Mouse (Mus musculus): ENCODE measurements around the gene Gcn1l1. TPM values are rescaled to one million over a fixed set of nuclear protein-coding genes. Genes with fewer than 3 reads are reported as not detected.

The Gcn1l1 gene
- polyA plus RNA-seq, 1 experiment = 67.7 TPM

- H3K27ac ChIP-seq (ENCODE audit: control insufficient read depth, insufficient read depth, low read depth, low read length) = no peak overlapping the region; the same call in 1 of the 2 replicates
- TF ChIP-seq CTCF (IDR thresholded peaks at IDR 0.05; ENCODE audit: control insufficient read depth, insufficient read depth, insufficient replicate concordance, low read depth, low read length) (no peak), POLR2A (IDR thresholded peaks at IDR 0.05; ENCODE audit: control insufficient read depth, low read depth, low read length) (no peak)
- H3K4me3 ChIP-seq (ENCODE audit: control insufficient read depth, low read depth, low read length) = no peak overlapping the region
- peaks cover 7% of the 10 kb centered on the region for H3K4me1 ChIP-seq (ENCODE audit: control insufficient read depth, insufficient read depth, low read length)
- H3K36me3 ChIP-seq (ENCODE audit: control insufficient read depth, insufficient read depth, low read length) = no peaks in the 10 kb centered on the region
- H3K27me3 ChIP-seq (ENCODE audit: control insufficient read depth, insufficient read depth, low read length) = no peaks in the 10 kb centered on the region
Measured at GRCm38 (mm10) chr5:115534856-115535255, 30.2 kb upstream of the Gcn1l1 start.

GRCm38 (mm10) chr5:115535635-115536034 is 29.4 kb upstream of the Gcn1l1 start:
- Histone ChIP-seq H3K4me1 (ENCODE audit: control insufficient read depth, insufficient read depth, low read length) (peaks cover 7% of the 10 kb centered on the region), H3K36me3 (ENCODE audit: control insufficient read depth, insufficient read depth, low read length) (no peaks in the 10 kb centered on the region), H3K4me3 (ENCODE audit: control insufficient read depth, low read depth, low read length) (no peak overlapping the region), H3K27ac (ENCODE audit: control insufficient read depth, insufficient read depth, low read depth, low read length) (no peak overlapping the region), H3K27me3 (ENCODE audit: control insufficient read depth, insufficient read depth, low read length) (no peaks in the 10 kb centered on the region)
- TF ChIP-seq POLR2A (IDR thresholded peaks at IDR 0.05; ENCODE audit: control insufficient read depth, low read depth, low read length) = no peak
- no peak for TF ChIP-seq CTCF (IDR thresholded peaks at IDR 0.05; ENCODE audit: control insufficient read depth, insufficient read depth, insufficient replicate concordance, low read depth, low read length)

GRCm38 (mm10) chr5:115538017-115538692 is 26.9 kb upstream of the Gcn1l1 start:
- H3K36me3 ChIP-seq (ENCODE audit: control insufficient read depth, insufficient read depth, low read length) = no peaks in the 10 kb centered on the region
- no peak overlapping the region for H3K27ac ChIP-seq (ENCODE audit: control insufficient read depth, insufficient read depth, low read depth, low read length)
- no peaks in the 10 kb centered on the region for H3K27me3 ChIP-seq (ENCODE audit: control insufficient read depth, insufficient read depth, low read length)
- H3K4me1 ChIP-seq (ENCODE audit: control insufficient read depth, insufficient read depth, low read length) = peaks cover 6% of the 10 kb centered on the region
- H3K4me3 ChIP-seq (ENCODE audit: control insufficient read depth, low read depth, low read length) = no peak overlapping the region
- no peak for TF ChIP-seq POLR2A (IDR thresholded peaks at IDR 0.05; ENCODE audit: control insufficient read depth, low read depth, low read length)
- no peak for TF ChIP-seq CTCF (IDR thresholded peaks at IDR 0.05; ENCODE audit: control insufficient read depth, insufficient read depth, insufficient replicate concordance, low read depth, low read length)

GRCm38 (mm10) chr5:115538693-115539043 is 26.4 kb upstream of the Gcn1l1 start:
- no peak overlapping the region for H3K4me3 ChIP-seq (ENCODE audit: control insufficient read depth, low read depth, low read length)
- no peaks in the 10 kb centered on the region for H3K27me3 ChIP-seq (ENCODE audit: control insufficient read depth, insufficient read depth, low read length)
- no peak overlapping the region for H3K27ac ChIP-seq (ENCODE audit: control insufficient read depth, insufficient read depth, low read depth, low read length)
- H3K36me3 ChIP-seq (ENCODE audit: control insufficient read depth, insufficient read depth, low read length) = no peaks in the 10 kb centered on the region
- TF ChIP-seq CTCF (IDR thresholded peaks at IDR 0.05; ENCODE audit: control insufficient read depth, insufficient read depth, insufficient replicate concordance, low read depth, low read length) = peak; percentile 88; the same call in 1 of the 2 replicates
- no peak for TF ChIP-seq POLR2A (IDR thresholded peaks at IDR 0.05; ENCODE audit: control insufficient read depth, low read depth, low read length)
- H3K4me1 ChIP-seq (ENCODE audit: control insufficient read depth, insufficient read depth, low read length) = peaks cover 6% of the 10 kb centered on the region

DNA sequence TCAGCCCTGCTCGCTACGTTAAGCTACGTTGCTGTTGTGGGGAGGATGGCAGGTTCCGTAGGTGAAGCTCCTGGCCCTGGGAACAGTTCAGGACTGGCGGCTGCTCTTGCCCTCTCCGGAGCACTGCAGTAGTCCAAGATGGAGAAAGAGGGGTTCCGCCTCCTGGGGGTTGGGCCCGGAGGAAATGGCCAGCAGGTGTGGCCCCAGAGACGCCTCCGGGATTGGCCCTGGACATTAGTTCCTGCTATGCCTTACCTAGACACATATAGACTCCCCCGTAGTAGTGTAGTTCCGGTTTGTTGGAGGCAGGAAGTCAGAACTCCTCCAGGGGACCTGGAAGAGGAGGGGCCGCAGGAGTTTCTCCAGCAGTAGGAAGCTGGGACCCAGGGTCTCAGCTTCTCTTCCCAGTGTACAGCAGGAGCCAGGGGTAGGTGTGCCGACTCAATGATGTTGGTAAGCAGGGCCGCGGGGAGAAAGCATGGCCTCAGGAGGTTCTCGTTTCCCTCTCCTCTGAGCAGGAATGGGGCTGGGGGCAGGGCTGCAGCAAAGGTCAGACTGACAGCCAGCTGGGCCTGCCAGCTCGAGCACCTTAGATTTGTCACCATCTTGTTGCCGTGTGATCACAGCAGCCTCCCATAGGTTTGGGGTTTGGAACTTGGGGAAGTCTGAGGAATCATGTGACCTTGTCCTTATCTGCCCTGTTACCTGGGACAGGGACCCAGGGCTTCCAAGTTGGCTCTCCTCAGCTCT is 22.2 kb upstream of the Gcn1l1 start:
- peak overlapping the region; percentile 56; the same call in 1 of the 2 replicates for H3K27ac ChIP-seq (ENCODE audit: control insufficient read depth, insufficient read depth, low read depth, low read length)
- no peaks in the 10 kb centered on the region for H3K27me3 ChIP-seq (ENCODE audit: control insufficient read depth, insufficient read depth, low read length)
- peaks cover 4% of the 10 kb centered on the region for H3K4me1 ChIP-seq (ENCODE audit: control insufficient read depth, insufficient read depth, low read length)
- TF ChIP-seq POLR2A (IDR thresholded peaks at IDR 0.05; ENCODE audit: control insufficient read depth, low read depth, low read length) (no peak), CTCF (IDR thresholded peaks at IDR 0.05; ENCODE audit: control insufficient read depth, insufficient read depth, insufficient replicate concordance, low read depth, low read length) (no peak)
- H3K36me3 ChIP-seq (ENCODE audit: control insufficient read depth, insufficient read depth, low read length) = no peaks in the 10 kb centered on the region
- no peak overlapping the region for H3K4me3 ChIP-seq (ENCODE audit: control insufficient read depth, low read depth, low read length)

DNA sequence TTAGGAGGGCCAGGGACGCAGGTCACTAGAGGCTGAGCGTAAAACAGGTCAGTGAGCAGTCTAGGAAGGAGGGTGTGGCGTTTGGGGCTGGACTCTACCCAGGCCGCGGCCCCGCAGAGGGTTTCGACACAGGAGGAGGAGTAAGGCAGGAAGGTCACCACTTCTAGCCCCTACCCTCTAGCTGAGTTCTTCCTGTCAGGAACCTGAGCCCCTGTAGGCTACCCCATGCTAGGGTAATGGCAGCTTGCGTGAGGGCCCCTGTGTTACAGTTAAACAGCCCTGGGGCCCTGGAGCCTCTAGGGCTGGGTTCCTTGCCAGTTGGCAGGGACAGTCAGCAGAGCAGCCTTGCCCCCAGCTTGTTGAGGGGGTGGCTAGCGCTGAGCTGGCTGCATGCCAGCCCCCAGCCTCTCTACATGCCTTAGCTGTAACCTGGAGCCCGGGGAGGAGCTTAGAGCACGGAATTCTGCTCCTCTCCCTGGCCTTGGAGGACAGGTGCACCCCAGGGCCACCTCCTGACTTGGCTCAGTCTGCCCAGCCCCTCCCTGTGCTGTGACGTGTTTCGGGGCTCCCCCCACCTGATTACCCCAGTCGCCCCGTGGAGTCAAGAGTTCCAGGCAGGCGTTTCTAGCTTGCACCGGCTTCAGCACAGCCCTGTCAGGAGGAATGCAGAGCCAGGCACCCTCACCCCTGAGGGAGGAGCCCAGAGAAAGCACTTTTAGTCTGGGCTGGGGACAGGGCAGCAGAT is 21.4 kb upstream of the Gcn1l1 start:
- peaks cover 2% of the 10 kb centered on the region for H3K4me1 ChIP-seq (ENCODE audit: control insufficient read depth, insufficient read depth, low read length)
- H3K27ac ChIP-seq (ENCODE audit: control insufficient read depth, insufficient read depth, low read depth, low read length) = peak overlapping the region; percentile 39
- TF ChIP-seq POLR2A (IDR thresholded peaks at IDR 0.05; ENCODE audit: control insufficient read depth, low read depth, low read length) = no peak
- no peak for TF ChIP-seq CTCF (IDR thresholded peaks at IDR 0.05; ENCODE audit: control insufficient read depth, insufficient read depth, insufficient replicate concordance, low read depth, low read length)
- H3K4me3 ChIP-seq (ENCODE audit: control insufficient read depth, low read depth, low read length) = no peak overlapping the region
- H3K36me3 ChIP-seq (ENCODE audit: control insufficient read depth, insufficient read depth, low read length) = no peaks in the 10 kb centered on the region
- no peaks in the 10 kb centered on the region for H3K27me3 ChIP-seq (ENCODE audit: control insufficient read depth, insufficient read depth, low read length)

GRCm38 (mm10) chr5:115544655-115545185 is 20.3 kb upstream of the Gcn1l1 start:
- TF ChIP-seq POLR2A (IDR thresholded peaks at IDR 0.05; ENCODE audit: control insufficient read depth, low read depth, low read length) = no peak
- no peak for TF ChIP-seq CTCF (IDR thresholded peaks at IDR 0.05; ENCODE audit: control insufficient read depth, insufficient read depth, insufficient replicate concordance, low read depth, low read length)
- H3K36me3 ChIP-seq (ENCODE audit: control insufficient read depth, insufficient read depth, low read length) = no peaks in the 10 kb centered on the region
- H3K27ac ChIP-seq (ENCODE audit: control insufficient read depth, insufficient read depth, low read depth, low read length) = peak overlapping the region; percentile 39
- no peaks in the 10 kb centered on the region for H3K27me3 ChIP-seq (ENCODE audit: control insufficient read depth, insufficient read depth, low read length)
- peaks cover 2% of the 10 kb centered on the region for H3K4me1 ChIP-seq (ENCODE audit: control insufficient read depth, insufficient read depth, low read length)
- H3K4me3 ChIP-seq (ENCODE audit: control insufficient read depth, low read depth, low read length) = no peak overlapping the region; the same call in 1 of the 2 replicates

All from testis, adult 2 months (tissue).